Mouse (Mus musculus): ENCODE data around the gene Slc1a5.

The Slc1a5 gene

DNA sequence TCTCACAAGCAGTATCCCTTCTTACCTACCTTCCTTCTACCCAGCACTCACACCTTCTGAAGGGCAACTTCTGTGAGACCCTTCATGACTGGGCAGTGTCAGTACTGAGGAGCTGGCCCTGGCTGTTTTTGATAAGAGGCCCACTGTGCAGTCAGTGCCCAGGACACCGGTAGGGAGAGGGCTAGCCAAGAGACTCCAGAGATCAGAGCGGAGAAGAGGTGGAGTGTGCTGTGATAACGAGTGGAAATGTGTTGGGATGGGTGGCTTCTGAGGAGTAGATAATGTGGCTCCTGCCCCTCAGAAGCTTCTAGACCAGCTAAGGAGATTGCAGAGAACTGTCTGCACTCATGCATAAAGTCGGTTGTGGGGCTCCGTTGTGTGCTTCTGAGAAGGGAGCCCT lies 38.7 kb downstream of the Slc1a5 start:
- DNase-seq (ENCODE audit: low spot score) = no peak

DNA sequence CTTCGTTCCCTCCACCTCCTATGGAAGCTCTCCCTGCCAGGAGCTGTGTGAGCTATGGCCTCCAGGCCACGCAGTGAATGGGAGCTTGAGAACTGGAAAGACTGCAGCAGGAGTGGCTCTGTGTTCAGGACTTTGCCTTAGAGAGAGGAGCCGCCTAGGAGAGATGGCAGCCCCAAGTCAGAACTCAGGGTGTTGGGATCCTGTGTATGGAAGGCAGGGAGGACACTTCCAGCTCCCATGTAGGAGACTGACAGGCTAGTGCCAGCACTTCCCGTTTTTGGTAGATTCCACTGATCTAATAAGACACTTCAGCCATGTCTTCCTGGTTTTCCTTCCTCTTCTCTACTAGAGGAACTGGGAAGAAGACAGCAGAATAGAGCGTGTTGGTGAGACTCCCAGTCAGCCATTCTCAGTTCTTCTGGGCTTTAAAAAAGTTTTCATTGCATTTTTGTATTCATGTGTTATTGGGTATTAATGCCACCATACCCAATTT lies 39.2 kb downstream of the Slc1a5 start:
- peak; percentile 3 for DNase-seq (ENCODE audit: low spot score)

DNA sequence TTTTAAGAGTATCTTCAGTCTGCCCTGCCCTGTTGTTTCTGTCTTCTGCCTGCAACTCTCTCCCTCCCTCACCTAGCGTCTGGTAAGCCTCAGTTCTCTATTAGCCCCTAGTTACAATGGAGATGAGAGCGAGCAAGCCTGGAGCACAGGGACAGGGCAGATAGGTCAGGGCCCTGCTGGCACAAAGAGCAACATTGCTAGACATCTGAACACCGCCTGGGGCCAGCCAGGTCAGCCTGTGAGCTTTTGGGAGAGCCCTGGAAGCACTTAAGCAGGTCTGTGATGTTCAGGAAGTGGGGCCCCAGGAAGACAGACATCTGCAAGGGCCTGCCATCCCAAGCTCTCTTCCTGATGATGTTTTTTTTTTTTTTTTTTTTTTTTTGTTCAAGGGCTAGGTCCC lies 40.0 kb downstream of the Slc1a5 start:
- DNase-seq (ENCODE audit: low spot score) = no peak

DNA sequence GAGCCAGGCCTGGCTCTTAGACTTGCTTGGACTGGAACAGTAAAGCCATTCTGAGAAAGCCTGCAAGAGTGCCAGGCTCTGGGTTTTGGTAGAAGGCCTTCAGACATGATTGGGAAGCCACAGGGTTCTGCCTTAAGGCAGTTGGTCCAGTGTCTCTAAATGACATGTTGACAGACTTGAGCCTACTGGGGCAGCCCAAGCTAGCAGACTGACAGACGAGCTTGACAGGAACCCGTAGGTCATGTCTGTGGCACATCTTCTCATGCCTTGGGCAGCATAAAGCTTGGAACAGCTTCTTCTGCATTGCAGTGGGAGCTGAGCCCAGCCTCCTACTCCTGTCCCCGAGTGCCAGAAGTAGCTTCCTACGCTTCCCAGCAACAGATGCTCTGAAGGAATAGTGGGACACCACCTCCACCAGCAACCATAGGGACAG lies 40.5 kb downstream of the Slc1a5 start:
- no peak for DNase-seq (ENCODE audit: low spot score)

DNA sequence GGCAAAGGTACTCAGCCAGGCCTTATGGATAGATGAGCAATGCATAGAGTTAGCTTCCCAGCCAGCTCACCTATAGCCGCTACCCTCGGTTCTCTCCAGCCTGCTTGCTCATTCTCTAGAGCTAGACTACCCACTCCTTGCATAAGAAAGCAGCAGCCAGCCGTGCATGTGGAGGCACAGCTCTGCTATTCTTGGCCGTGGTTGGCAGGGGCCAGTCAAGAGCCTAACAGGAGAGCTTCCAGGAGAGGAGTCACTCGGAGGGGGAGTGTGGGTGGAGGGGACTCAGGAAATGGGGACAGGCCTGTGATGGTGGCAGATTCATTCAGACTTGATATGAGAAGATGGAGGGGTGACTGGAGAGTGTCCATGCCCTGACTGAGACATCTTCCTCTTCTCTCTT lies 42.6 kb downstream of the Slc1a5 start:
- no peak for DNase-seq (ENCODE audit: low spot score)

DNA sequence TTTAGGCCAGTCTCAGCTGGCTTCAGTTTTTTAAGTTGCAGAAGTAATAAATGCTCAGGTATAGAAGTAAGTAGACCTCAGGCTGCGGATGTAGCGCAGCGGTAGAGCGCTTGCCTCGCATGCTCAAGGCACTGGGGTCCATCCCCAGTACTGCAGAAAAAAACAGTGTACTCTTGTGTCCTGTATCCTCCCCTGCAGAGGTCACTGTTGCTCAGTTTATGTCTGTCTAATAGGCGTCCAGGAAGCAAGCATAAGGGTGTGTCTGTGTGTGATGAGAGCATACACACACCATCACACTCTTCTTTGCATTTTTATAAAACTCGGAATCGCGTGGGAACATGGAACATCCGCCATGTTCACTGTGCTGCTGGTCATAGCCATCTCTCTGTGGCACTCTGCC lies 44.6 kb downstream of the Slc1a5 start:
- DNase-seq (ENCODE audit: low spot score) = no peak

DNA sequence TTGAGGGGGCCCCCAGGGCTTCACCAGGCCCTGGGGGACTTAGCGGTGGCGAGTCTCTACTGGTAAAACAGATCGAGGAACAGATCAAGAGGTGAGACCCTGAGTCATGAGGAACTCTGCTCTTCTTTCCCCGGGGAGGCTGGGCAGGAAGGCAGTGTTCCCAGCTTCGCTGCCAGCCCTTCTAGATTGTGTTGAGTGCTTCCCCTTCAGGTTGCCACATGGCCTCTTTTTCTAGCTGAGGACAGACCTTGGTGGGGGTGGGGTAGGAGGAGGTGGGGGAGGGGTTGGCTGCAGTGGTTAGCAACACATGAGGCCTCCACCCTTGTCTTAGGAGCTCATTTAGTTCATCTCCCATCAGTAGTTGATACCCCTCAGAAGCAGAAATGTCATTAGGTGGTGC lies 45.4 kb downstream of the Slc1a5 start:
- no peak for DNase-seq (ENCODE audit: low spot score)

DNA sequence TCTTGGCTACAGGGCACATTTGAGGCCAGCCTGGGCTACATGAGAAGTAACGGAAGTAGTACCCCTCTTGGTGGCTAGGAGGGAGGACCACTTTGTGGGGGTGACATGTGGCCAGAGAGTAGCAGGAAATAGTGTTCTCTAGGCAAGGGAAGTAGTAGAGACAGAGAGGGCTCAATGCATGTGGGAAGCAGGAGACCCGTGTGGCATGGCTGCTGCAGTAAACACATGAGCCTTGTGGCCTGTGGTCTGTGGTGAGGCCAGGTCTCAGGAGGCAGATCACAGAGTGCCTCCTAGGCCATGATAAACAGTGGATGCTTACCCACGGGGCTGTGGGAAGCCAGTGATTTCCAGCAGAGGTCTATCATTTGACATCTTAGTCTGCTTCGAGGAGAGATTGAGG lies 46.1 kb downstream of the Slc1a5 start:
- no peak for DNase-seq (ENCODE audit: low spot score)

DNA sequence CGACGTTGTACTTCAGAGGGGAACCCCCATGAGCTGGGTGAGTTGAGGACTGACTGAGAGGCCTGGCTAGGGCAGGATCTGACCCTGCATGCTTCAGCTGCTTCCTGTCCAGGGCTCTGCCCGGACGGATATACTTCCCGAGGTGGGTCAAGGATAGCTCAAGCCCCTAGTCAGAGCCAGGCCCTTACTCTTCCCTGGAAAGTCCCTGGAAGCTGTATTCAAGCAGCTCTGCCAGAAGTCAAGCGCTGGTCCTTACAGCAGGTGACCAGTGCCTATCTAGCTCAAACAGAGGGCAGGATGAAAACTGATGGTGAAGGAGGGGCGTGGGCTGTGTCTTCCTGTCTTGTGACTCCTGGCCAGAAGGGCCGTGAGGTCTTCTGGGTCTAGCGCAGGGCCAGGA lies 49.3 kb downstream of the Slc1a5 start:
- no peak for DNase-seq (ENCODE audit: low spot score)

DNA sequence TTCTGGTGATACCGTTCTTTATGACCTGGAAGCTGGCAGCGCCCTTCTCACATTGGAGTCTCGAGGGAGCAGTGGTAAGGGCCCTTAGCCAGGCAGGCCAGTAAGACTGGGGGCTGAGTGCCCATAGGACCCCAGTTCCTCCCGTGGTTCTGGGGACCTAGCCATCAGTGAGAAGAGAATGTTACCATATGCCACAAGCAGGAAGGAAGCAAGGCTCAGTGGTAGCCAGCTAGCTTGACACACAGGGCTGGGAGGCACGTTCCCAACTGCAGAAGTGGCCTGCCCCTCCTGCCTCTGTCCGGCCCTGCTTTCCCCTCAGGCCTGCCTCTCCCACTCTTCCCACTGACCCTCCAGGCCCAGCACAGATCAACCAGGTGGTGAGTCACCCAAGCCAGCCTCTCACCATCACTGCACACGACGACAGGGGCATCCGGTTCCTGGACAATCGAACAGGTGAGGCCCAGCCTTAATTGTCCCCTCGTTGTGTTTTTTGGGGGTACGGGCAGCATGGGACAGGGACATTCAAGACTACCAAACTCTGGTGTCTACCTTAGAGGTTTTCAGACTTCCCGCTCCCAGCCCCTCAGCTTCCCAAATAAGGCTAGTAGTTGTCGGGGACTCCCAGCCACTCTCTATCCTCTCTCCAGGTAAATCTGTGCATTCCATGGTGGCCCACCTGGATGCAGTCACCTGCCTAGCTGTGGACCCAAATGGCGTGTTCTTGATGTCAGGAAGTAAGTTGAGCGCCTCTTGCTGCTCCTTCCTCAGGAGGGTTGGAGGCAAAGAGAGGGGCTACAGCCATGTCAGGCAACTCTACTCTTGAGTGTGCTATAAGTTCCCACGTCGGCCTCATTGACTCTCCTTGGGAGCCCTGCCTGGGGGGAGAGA lies 57.0 kb downstream of the Slc1a5 start:
- no peak for DNase-seq (ENCODE audit: low spot score)

DNA sequence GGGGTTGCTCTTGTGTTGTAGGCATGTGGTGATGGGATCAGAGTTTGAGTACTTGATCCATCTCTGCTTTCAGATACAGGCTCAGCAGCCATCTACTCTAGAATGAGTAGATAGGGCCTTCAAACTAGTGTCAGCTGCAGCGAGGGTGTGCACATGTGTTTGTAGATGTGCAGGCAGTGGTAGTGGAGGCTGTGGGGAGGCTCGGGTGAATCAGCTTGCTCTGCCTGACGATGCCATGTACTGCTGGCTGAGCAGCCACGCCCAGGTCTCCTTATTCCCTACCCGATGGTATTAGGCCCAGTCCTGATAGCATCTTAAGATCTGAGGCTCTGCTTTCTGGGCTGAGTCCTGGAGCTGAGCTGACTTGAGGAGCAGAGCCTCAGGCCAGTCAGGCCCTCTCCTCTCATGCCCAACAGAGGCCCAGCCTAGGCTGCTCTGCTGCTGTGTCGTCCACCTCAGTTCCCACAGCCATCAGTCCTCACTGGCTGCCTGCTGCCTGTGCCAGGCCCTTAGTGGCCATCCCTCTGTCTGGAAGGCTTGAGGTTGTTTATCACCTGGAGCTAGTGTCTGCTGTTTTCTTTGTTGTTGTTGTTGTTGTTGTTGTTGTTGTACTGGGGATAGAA lies 57.8 kb downstream of the Slc1a5 start:
- no peak for DNase-seq (ENCODE audit: low spot score)

DNA sequence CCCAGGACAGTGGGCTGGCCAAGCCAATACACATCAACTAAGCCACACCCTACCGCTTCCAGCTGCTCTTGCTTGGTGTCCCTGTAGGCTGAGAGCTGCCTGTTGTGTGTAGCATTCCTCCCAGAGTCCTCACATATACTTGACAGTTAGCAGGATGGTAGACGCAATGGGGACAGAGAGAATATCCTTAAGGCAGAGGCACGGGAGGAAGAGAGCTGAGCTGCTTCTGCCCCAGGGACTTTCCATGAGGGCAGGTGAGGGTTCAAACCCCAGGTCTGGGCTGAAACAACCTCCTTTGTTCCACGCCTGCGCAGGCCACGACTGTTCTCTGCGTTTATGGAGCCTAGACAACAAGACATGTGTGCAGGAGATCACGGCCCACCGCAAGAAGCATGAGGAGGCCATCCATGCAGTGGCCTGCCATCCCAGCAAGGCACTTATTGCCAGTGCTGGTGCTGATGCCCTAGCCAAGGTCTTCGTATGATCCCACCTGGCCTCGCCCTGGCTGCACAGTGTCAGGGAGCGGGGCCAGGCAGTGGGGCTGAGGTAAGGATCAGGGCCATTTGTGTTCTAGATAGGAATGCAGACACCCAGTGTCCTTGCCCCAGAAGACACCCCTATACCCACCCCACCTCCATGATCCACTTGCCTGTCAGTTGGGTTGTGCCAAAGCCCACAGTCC lies 58.4 kb downstream of the Slc1a5 start:
- no peak for DNase-seq (ENCODE audit: low spot score)

DNA sequence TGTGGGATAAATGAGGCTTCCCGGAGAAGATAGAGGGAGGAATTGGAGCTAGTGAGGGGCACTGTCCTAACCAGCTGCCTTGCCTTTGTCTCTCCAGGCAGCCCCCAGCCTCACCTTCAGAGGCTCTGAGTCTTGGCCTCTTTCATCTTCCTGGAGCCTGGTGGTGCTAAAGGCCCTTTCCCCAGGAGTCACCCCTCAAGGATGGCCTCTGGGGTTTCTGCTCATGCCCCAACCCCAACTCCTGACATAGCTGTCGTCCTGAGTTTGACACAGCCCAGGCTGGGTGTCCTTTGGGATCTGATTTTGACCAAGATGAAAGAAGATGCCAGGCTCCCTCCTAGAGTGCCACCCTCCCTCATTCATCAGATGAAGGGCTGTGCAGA lies 59.0 kb downstream of the Slc1a5 start:
- no peak for DNase-seq (ENCODE audit: low spot score)

DNA sequence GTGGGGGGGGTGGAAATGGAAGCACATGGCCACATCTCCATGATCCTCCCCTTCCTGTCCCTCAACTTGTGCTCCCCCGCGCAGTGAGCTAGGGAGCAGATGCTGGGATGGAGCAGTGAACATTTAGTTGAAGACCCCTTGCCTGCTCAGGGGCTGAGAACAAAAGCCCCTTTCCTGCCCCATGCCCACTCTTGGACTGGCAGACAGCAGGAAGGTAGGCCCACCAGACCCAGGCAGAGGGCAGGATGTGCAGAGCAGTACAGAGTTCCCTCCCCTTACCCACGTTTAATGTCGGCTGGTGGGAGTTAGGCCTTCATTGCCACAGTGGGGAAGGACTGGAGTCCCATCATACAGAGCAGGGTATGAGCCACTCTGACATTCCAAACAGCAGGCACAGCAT lies 59.9 kb downstream of the Slc1a5 start:
- DNase-seq (ENCODE audit: low spot score) = no peak

DNA sequence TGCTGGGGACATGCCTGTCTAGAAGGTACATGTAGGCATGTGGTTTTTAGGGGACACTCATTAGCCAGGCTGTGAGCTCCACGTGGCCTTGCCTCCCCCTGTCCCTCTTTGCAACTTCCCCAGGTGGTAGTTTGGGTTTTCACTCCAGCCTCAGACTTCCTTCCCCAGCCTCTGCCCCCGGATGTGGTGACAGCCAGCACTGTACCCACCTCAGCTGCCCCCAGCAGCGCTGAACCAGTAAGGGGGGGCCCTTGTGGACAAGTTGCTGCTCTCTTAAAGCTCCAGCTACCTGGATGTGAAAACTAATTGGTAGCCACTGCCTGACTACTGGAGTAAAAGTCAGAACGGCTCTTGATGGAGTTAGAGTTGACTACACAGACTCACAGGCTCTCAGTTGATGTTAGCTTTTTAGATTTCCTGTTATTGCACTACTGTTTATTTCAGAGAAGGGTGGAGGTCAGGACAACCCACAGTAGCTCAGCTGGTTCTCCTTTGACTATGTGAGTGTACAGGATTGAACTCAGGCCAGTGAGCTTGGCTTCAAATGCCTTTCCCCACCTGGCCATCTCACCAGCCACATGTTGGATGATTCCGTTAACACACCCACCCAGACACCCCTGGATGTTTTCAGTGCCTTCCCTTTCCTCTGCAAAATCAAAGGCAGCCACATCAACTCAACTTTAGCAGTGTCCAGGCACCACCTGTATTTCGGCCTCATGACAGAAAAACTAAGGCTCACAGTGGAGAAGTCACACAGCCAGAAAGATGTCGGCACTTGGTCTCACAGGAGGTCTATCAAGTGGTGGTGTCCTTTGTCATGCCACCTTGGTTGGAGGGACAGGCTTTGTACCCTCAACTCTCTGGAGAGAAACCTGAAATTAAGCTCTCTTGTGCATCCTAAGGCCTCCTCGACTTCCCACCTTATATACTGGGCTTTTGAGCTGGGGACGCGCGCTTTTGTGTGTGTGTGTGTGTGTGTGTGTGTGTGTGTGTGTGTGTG lies 60.7 kb downstream of the Slc1a5 start:
- DNase-seq (ENCODE audit: low spot score) = no peak

DNA sequence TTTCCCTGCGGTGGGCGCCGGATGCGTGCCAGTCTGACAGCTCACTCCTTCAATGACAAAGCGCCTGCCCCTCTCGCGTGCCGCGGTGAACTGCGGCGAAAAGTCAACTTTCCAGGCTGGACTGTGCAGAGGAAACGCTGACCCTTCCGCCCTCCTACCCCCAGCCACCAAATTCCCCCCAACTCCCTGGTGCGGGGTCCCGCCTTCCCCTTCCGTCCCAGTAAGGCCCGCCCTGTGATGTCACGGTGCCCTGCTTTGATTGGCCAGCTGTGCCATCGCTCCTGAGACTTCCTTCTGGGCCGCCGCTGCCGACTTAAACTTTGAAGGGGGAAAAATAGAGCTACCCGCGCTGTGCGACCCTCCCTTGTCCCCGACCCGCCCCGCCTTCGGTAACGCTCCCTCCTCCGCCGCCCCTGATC lies 61.5 kb downstream of the Slc1a5 start, which contains the start of gene Prkd2:
Gene Prkd2, plus strand, starts transcription at position 258 of the 419 bp plus-strand sequence.
- peak; percentile 84 for DNase-seq (ENCODE audit: low spot score)

DNA sequence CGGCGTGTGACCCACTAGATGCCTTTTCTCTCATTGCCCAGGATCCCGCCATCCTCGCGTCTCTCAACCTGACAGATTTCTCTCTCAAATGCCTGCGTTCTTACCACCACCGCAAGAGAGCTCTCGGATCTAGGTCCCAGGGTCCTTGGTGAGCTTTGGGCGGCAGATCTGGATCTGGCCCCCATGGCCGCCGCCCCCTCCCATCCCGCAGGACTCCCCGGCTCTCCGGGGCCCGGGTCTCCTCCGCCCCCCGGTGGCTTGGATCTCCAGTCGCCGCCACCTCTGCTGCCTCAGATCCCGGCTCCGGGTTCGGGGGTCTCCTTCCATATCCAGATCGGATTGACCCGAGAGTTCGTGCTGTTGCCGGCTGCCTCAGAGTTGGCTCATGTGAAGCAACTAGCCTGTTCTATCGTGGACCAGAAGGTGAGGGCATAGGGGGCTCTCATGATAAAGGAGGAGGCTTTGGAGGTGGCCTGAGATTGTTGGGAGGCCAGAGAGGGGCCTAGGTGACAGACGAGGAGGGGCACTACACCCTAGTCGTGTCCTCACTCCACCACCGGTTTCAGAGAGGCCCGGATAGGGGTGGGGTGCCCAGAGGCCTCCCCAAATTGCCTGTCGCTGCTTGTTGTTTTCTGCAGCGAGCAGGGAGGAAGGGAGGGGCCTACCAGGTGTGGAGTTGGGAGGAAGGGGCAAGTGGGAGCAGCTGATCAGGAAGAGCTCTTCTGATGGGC lies 62.5 kb downstream of the Slc1a5 start:
- no peak for DNase-seq (ENCODE audit: low spot score)

DNA sequence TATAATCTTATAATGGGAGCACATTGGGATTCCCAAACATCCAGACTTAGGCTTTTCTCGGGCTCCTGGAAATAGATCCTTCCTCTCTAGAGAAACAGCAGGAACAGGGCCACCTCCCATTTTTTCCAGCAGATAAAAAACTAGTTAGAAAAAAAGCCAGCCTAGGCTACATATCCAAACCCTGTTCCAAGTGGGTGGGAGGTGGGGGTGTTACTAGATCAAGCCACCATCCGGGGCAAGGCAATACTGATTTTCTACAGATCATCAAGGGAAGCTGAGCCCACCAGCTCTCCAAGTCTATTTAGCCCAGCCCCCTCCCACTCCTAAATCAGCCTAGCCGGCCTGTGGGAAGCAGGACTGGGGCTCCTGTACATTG lies 63.5 kb downstream of the Slc1a5 start:
- DNase-seq (ENCODE audit: low spot score) = no peak

DNA sequence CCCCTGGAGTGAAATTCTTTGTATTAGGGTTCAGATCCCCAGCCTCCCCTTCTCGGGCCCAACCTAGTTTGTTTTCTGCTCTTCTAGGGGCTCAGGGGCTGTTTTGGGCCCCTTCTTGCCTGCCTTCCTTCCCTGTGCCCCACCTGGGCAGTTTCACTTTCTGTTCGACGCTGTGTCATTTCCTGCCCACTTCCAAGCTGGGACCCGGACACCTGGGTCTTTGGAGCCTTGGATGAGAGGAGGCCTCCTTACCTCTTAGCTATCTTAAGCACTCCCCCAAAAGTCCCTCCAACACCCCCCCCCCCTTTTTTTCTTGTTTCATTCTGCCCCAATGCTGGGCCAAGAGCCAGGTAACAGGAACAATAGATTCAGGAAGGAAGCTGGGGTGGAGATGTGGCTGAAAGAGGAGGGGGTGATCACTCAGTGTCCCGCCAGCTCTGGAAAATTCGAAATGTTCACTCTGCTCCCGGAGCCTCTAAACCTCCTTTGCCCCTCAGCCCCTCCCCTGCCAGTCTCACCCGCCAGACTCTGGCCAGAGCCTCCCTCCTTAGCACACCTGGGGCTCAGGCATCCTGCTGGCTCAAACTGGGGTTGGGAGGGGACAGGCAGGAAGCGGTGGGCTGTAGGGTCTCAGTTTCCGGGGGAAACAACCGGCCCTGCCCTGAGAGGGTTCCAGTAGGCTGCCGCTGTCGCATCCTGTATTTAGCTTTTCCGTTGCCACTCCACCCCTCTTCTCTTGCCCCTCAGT lies 64.1 kb downstream of the Slc1a5 start:
- peak; percentile 21 for DNase-seq (ENCODE audit: low spot score)

DNA sequence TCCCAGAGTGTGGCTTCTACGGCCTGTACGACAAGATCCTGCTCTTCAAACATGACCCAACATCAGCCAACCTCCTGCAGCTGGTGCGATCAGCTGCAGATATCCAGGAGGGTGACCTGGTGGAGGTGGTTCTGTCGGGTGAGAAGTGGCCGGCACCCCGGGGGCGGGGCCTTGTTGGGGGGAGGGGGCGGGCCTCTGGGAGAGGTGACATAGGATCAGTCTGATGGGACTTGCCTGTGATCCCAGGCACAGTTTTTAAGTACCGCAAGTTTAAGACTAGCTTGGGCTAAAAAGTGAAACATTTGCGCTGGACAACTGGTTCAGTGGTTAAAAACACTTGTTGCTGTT lies 64.7 kb downstream of the Slc1a5 start:
- DNase-seq (ENCODE audit: low spot score) = no peak

Data from testis, postnatal 14 days (tissue).